Mouse (Mus musculus) C2C12 (cell line): Measurements from ENCODE around the gene Cfap73.

Experiments used
- CTCF ChIP-seq: IDR thresholded peaks from one replicate; pipeline ENCODE4 v1.5.1; 2011; ENCODE audit not compliant: control insufficient read depth, insufficient read depth, insufficient read length
- MAX ChIP-seq: IDR thresholded peaks from one replicate; pipeline ENCODE4 v1.6.1; 2011; ENCODE audit warnings: mild to moderate bottlenecking, control low read depth
- USF1 ChIP-seq: IDR thresholded peaks from one replicate; pipeline ENCODE4 v1.6.1; 2011; ENCODE audit warnings: low read depth, mild to moderate bottlenecking, control low read depth, moderate library complexity

DNA sequence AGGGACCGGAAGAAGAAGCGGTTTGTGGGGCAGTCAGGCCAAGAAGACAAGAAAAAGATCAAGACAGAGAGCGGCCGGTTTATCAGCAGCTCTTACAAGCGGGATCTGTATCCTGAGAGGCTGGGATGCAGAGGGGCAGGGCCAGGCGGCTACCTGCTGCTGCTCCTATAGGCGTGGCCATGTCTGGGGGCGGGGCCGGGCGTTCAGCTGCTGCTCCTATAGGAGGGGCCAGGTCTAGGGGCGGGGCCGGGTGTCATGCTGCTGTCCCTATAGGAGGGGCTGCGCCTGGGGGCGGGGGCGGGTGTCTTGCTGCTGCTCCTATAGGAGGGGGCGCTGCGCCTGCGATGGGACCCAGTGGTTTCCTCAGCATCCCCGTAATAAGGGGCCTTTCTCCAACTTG, 7.6 kb downstream of the Cfap73 start:
- TF ChIP-seq CTCF (no peak), USF1 (no peak), MAX (no peak)
